Mouse (Mus musculus) neural tube, embryonic 11.5 days (tissue): ENCODE measurements around the gene C3. TPM values are rescaled to one million over a fixed set of nuclear protein-coding genes. Genes with fewer than 3 reads are reported as not detected.

Experiments used
- ATAC-seq: fragments of 200-750 bp; cut with Nextera tagmentation; 2 replicates; pipeline ENCODE4 v1.8.0; 2017; ENCODE audit warnings: moderate number of reproducible peaks, mild to moderate bottlenecking, moderate TSS enrichment, moderate library complexity; ENCODE audit not compliant: insufficient read depth, low FRiP score, low TSS enrichment
- DNase-seq: peaks from one replicate; pipeline ENCODE4 v3.0.0-alpha.2; 2015; ENCODE audit warnings: low spot score
- H3K27ac ChIP-seq: fragments of 300-500 bp; sonication (generic); 2 replicates; pipeline ENCODE4 v1.5.1; 2014; ENCODE audit warnings: low read depth, mild to moderate bottlenecking, low read length
- H3K27me3 ChIP-seq: fragments of 300-500 bp; sonication (generic); 2 replicates; pipeline ENCODE4 v1.6.1; 2014; ENCODE audit warnings: mild to moderate bottlenecking, low read length, mixed read lengths; ENCODE audit not compliant: control insufficient read depth, insufficient read depth
- H3K36me3 ChIP-seq: fragments of 300-500 bp; sonication (generic); 2 replicates; pipeline ENCODE4 v1.6.1; 2014; ENCODE audit warnings: mild to moderate bottlenecking, low read length, moderate library complexity, mixed read lengths; ENCODE audit not compliant: control insufficient read depth, insufficient read depth
- H3K4me1 ChIP-seq: fragments of 300-500 bp; sonication (generic); 2 replicates; pipeline ENCODE4 v1.6.1; 2014; ENCODE audit warnings: low read length, mixed read lengths; ENCODE audit not compliant: control insufficient read depth, insufficient read depth
- H3K4me2 ChIP-seq: fragments of 300-500 bp; sonication (generic); 2 replicates; pipeline ENCODE4 v1.6.1; 2014; ENCODE audit warnings: low read depth, mild to moderate bottlenecking, moderate library complexity
- H3K4me3 ChIP-seq: fragments of 300-500 bp; sonication (generic); 2 replicates; pipeline ENCODE4 v1.5.1; 2014; ENCODE audit warnings: low read depth, low read length
- H3K9ac ChIP-seq: fragments of 300-500 bp; sonication (generic); 2 replicates; pipeline ENCODE4 v1.6.1; 2014; ENCODE audit warnings: mild to moderate bottlenecking, low read length
- H3K9me3 ChIP-seq: fragments of 300-500 bp; sonication (generic); 2 replicates; pipeline ENCODE4 v1.6.1; 2016; ENCODE audit warnings: low read length; ENCODE audit not compliant: control insufficient read depth
- WGBS: fragments of 180-500 bp; shearing (Covaris S2); extraction: QIAGEN DNeasy Blood & Tissue Kit; methylation state at CpG from one replicate; pipeline ENCODE4 v1.1.7; 2014; 5-methylcytosine and 5-hydroxymethylcytosine counted together
- polyA plus RNA-seq: library from polyadenylated mRNA; unstranded; fragments of >200 nt; fragmentation: Nextera tagmentation; extraction: Ambion mirVana; gene quantifications from 2 replicates; pipeline ENCODE4 v1.2.1, GENCODE M21; 2014

The C3 gene
- polyA plus RNA-seq, 1 experiment from 2014 or later = 0.49 TPM

- Histone ChIP-seq H3K36me3 (no peaks in the 10 kb centered on the region), H3K4me3 (no peak overlapping the region), H3K4me1 (no peaks in the 10 kb centered on the region), H3K9me3 (no peaks in the 10 kb centered on the region), H3K27ac (no peak overlapping the region), H3K9ac (no peak overlapping the region), H3K27me3 (no peaks in the 10 kb centered on the region), H3K4me2 (no peak overlapping the region)
- DNase-seq (peak; percentile 71), ATAC-seq (peak; percentile 13; the same call in 1 of the 2 replicates)
- WGBS = 28% methylated on average over 11 of the region's 11 CpGs
Measured at GRCm38 (mm10) chr17:57219167-57219883, 8.6 kb downstream of the C3 start.

- H3K4me3 ChIP-seq = no peak overlapping the region
- H3K27me3 ChIP-seq = no peaks in the 10 kb centered on the region
- no peaks in the 10 kb centered on the region for H3K4me1 ChIP-seq
- DNase-seq (no peak), ATAC-seq (no peak)
- H3K27ac ChIP-seq = no peak overlapping the region
- no peaks in the 10 kb centered on the region for H3K36me3 ChIP-seq
- WGBS = 73% methylated on average over 12 of the region's 12 CpGs
- H3K9me3 ChIP-seq = no peaks in the 10 kb centered on the region
- no peak overlapping the region for H3K9ac ChIP-seq
- no peak overlapping the region for H3K4me2 ChIP-seq
Measured at GRCm38 (mm10) chr17:57218335-57218900, 9.5 kb downstream of the C3 start.

- 44% methylated on average over 13 of the region's 13 CpGs for WGBS
- H3K9me3 ChIP-seq = no peaks in the 10 kb centered on the region
- no peaks in the 10 kb centered on the region for H3K36me3 ChIP-seq
- ATAC-seq (peak; percentile 49; the same call in 1 of the 2 replicates), DNase-seq (peak; percentile 27)
- H3K4me2 ChIP-seq = no peak overlapping the region
- no peak overlapping the region for H3K27ac ChIP-seq
- H3K27me3 ChIP-seq = no peaks in the 10 kb centered on the region
- no peaks in the 10 kb centered on the region for H3K4me1 ChIP-seq
- H3K9ac ChIP-seq = no peak overlapping the region; the same call in 1 of the 2 replicates
- no peak overlapping the region for H3K4me3 ChIP-seq
Measured at GRCm38 (mm10) chr17:57214676-57215387, 13.1 kb downstream of the C3 start.

- H3K4me3 ChIP-seq = no peak overlapping the region
- no peaks in the 10 kb centered on the region for H3K36me3 ChIP-seq
- 71% methylated on average over 9 of the region's 9 CpGs for WGBS
- no peaks in the 10 kb centered on the region for H3K4me1 ChIP-seq
- H3K9ac ChIP-seq = no peak overlapping the region
- H3K27me3 ChIP-seq = no peaks in the 10 kb centered on the region
- DNase-seq (no peak), ATAC-seq (no peak)
- H3K27ac ChIP-seq = no peak overlapping the region
- no peaks in the 10 kb centered on the region for H3K9me3 ChIP-seq
- H3K4me2 ChIP-seq = no peak overlapping the region
Measured at GRCm38 (mm10) chr17:57211501-57211900, 16.4 kb downstream of the C3 start.

- Histone ChIP-seq H3K27ac (no peak overlapping the region), H3K27me3 (no peaks in the 10 kb centered on the region), H3K9ac (no peak overlapping the region), H3K4me2 (no peak overlapping the region), H3K4me1 (no peaks in the 10 kb centered on the region), H3K9me3 (no peaks in the 10 kb centered on the region), H3K36me3 (no peaks in the 10 kb centered on the region), H3K4me3 (no peak overlapping the region)
- no peak for DNase-seq
- ATAC-seq = no peak
- 80% methylated on average over 4 of the region's 4 CpGs for WGBS
Measured at GRCm38 (mm10) chr17:57209330-57209729, 18.6 kb downstream of the C3 start.

GRCm38 (mm10) chr17:57207938-57208337, 20.0 kb downstream of the C3 start:
- WGBS = 88% methylated on average over 3 of the region's 3 CpGs
- H3K9ac ChIP-seq = no peak overlapping the region
- no peak for ATAC-seq
- no peak overlapping the region for H3K4me2 ChIP-seq
- DNase-seq = no peak
- H3K4me1 ChIP-seq = no peaks in the 10 kb centered on the region
- H3K9me3 ChIP-seq = no peaks in the 10 kb centered on the region
- H3K27ac ChIP-seq = no peak overlapping the region
- H3K36me3 ChIP-seq = no peaks in the 10 kb centered on the region
- no peak overlapping the region for H3K4me3 ChIP-seq
- H3K27me3 ChIP-seq = no peaks in the 10 kb centered on the region

GRCm38 (mm10) chr17:57201841-57202724, 25.9 kb downstream of the C3 start:
- H3K4me1 ChIP-seq = no peaks in the 10 kb centered on the region
- no peaks in the 10 kb centered on the region for H3K9me3 ChIP-seq
- ATAC-seq = no peak
- no peak overlapping the region for H3K4me2 ChIP-seq
- WGBS = 89% methylated on average over 10 of the region's 10 CpGs
- H3K36me3 ChIP-seq = no peaks in the 10 kb centered on the region
- no peak for DNase-seq
- H3K4me3 ChIP-seq = no peak overlapping the region
- H3K9ac ChIP-seq = no peak overlapping the region
- no peaks in the 10 kb centered on the region for H3K27me3 ChIP-seq
- H3K27ac ChIP-seq = no peak overlapping the region

GRCm38 (mm10) chr17:57198252-57198651, 29.7 kb downstream of the C3 start:
- Histone ChIP-seq H3K36me3 (no peaks in the 10 kb centered on the region), H3K27ac (no peak overlapping the region), H3K27me3 (no peaks in the 10 kb centered on the region), H3K4me3 (no peak overlapping the region), H3K9ac (no peak overlapping the region), H3K4me1 (no peaks in the 10 kb centered on the region), H3K4me2 (no peak overlapping the region), H3K9me3 (no peaks in the 10 kb centered on the region)
- 77% methylated on average over 3 of the region's 3 CpGs for WGBS
- DNase-seq (no peak), ATAC-seq (no peak)
